Mouse (Mus musculus) heart, postnatal 14 days (tissue): Measurements from ENCODE around the gene Nfkb1. TPM values are rescaled to one million over a fixed set of nuclear protein-coding genes. Genes with fewer than 3 reads are reported as not detected.

Source experiments
- DNase-seq, 2 experiments: peaks; one replicate each; pipeline ENCODE4 v3.0.0; 2021 to 2022
- intact Hi-C: fragments of 180-260 bp; cut with DNase I; formaldehyde crosslinking; loops from one replicate; pipeline ENCODE4 v1.15.1; 2025
- total RNA-seq, 2 experiments: library from RNA; stranded (reverse); gene quantifications; 2 replicates each; pipeline ENCODE4 v1.2.3; 2021

Nfkb1 gene
- total RNA-seq, 2 experiments from 2014 or later = 44.1 to 45.4 TPM

DNA sequence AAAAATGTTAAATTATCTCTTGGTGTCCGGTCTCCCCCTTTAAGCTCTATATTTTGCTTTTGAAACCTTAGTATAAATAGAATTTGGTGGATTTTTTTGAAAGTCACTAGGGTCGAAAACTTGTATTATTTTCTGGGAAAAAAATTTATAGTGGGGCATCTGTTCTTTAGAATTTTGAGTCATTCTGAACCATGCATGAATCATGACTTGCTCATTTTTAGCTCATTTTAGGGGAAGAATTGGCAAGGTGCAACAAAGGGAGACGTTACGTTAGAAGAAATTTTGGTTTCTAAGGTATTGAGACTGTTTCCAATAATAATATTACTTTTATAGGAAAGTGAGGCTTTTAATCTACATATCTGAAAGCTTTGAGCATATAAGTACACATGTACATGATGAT is 20.3 kb upstream of the Nfkb1 start:
- intact Hi-C loops = loop anchor here (5.0 kb wide), 2 partner anchors 109 to 154 kb away; no protein-coding TSS in a partner anchor
- DNase-seq = no peak

GRCm38 (mm10) chr3:135711040-135711570 is 19.8 kb upstream of the Nfkb1 start:
- intact Hi-C loops = loop anchor here (5.0 kb wide), 2 partner anchors 109 to 154 kb away; no protein-coding TSS in a partner anchor
- DNase-seq = no peak

- no peak for DNase-seq
- intact Hi-C loops = no loop called here
These were observed 12.0 kb upstream of the Nfkb1 start for GRCm38 (mm10) chr3:135703307-135703706.

GRCm38 (mm10) chr3:135702658-135703057 is 11.3 kb upstream of the Nfkb1 start:
- DNase-seq = no peak
- intact Hi-C loops = no loop called here

DNA sequence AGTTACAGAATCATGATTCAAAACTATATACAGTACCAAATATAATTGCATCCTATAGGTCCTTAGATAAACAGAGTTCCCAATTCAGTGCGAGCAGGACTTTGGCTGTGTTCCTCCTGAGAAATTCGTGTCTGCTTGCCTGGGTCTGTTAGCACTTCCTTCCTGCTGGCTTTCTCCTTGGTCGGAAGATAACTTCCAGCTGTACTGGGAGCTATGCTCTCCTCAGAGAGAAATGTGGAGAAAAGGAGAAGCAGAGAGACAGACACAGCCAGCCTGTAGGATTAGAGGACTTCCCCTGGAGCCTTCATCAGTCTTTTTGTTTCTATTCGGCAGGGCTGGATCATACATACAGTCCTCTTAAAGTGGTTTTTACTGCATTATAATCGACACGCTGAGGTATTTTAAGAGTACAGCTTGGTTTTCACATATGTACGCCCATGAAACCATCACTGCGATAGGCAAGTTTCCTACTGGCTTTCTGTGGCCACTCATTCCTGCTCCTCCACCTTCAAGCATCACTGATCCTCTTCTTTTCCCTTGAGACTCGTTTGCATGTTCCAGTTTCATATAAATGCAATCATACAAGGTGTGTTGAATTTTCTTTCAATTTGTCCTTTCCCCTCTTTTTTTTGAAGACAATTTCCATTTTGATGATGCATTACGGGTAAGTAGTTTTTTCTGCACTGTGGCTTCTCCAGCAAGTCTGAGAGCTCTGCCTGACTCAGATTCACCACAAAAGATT is 8.3 kb upstream of the Nfkb1 start:
- DNase-seq = peak in 1 of 2 experiments; percentile 37
- intact Hi-C loops = no loop called here

- intact Hi-C loops = no loop called here
These were observed 7.2 kb upstream of the Nfkb1 start for GRCm38 (mm10) chr3:135698466-135698975.

GRCm38 (mm10) chr3:135696262-135696661 is 4.9 kb upstream of the Nfkb1 start:
- DNase-seq = no peak
- intact Hi-C loops = no loop called here

More at GRCm38 (mm10) chr3:135698466-135698975, 7.2 kb upstream of the Nfkb1 start:
- DNase-seq = no peak

GRCm38 (mm10) chr3:135692999-135693398 is 1.7 kb upstream of the Nfkb1 start:
- no peak for DNase-seq
- intact Hi-C loops = loop anchor here (5.0 kb wide), 3 partner anchors 56 to 256 kb away; partner anchors contain the start of gene Ube2d3

- DNase-seq = peak; percentile 65 to 70
- intact Hi-C loops = loop anchor here (5.0 kb wide), 3 partner anchors 53 to 253 kb away; partner anchors contain the start of gene Ube2d3
These were observed 668 bp downstream of the Nfkb1 start for GRCm38 (mm10) chr3:135690568-135691190.

- DNase-seq = no peak
- intact Hi-C loops = loop anchor here (2.0 to 5.0 kb wide), 4 partner anchors 19 to 253 kb away; partner anchors contain the start of gene Ube2d3
These were observed 1.4 kb downstream of the Nfkb1 start for GRCm38 (mm10) chr3:135689773-135690567.

DNA sequence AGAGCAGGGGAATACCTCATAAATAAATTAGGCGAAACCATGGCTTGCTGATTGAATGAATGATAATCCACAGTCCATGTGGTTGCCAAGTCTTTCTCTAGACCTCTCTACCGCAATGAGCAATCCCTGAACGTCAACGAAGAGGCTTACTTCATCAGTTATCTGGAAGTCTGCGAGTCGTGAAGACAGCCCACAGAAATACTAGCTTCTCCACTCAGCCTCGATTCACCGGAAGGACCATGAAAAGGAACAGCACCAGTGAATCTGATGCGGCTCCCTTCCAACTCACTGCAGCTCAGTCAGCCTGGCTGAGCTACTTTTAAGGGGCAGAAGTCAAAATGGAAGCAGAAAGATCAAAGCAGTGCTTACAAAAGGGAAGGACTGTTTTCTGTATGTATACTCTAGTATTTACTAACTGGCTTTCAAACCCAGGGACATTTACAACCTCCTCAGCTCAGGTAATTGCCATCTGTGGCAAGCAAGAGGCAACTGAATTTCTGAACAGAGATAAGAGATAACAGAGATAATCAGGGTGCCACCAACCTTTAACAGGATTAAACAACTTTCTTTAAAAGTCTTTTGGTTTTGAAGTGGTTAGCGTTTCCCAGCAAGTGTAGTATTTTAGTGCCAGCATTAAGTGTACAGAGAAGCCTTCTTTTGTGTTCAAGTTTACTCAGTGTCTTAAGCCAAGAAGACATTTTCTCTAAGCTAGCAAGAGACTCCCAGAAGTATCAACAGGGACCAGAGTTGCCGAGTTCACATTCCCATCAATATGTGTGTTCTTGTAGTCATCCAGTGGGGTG is 2.2 kb downstream of the Nfkb1 start:
- intact Hi-C loops = loop anchor here (2.0 kb wide), 1 partner anchor 18 kb away; no protein-coding TSS in a partner anchor
- no peak for DNase-seq

GRCm38 (mm10) chr3:135687965-135688364 is 3.4 kb downstream of the Nfkb1 start:
- no peak for DNase-seq
- intact Hi-C loops = loop anchor here (2.0 kb wide), 1 partner anchor 17 kb away; no protein-coding TSS in a partner anchor

DNA sequence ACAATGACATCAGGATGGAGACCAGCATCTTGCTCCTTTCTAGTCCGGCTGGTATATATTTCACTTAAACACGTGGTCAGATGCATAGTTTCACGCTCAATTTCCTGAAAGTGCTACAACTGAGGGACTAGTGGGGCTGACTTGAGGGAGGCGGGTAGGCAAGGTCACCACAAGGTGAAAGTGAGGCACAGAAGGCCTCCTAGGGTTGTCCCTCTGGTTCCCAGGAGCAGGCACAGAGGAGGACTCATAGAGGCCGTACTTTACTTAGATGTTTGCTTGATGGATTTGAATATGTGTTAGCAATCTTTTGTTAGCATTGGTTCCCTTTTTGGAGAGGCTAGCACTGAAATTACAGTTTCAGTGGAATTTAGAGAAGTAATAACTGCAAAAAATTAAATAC is 4.9 kb downstream of the Nfkb1 start:
- DNase-seq = no peak
- intact Hi-C loops = no loop called here

- no peak for DNase-seq
- intact Hi-C loops = no loop called here
These were observed 8.1 kb downstream of the Nfkb1 start for GRCm38 (mm10) chr3:135683275-135683674.

- intact Hi-C loops = no loop called here
- no peak for DNase-seq
These were observed 9.1 kb downstream of the Nfkb1 start for GRCm38 (mm10) chr3:135682240-135682639.

- no peak for DNase-seq
- intact Hi-C loops = no loop called here
These were observed 10.0 kb downstream of the Nfkb1 start for GRCm38 (mm10) chr3:135681272-135681783.

DNA sequence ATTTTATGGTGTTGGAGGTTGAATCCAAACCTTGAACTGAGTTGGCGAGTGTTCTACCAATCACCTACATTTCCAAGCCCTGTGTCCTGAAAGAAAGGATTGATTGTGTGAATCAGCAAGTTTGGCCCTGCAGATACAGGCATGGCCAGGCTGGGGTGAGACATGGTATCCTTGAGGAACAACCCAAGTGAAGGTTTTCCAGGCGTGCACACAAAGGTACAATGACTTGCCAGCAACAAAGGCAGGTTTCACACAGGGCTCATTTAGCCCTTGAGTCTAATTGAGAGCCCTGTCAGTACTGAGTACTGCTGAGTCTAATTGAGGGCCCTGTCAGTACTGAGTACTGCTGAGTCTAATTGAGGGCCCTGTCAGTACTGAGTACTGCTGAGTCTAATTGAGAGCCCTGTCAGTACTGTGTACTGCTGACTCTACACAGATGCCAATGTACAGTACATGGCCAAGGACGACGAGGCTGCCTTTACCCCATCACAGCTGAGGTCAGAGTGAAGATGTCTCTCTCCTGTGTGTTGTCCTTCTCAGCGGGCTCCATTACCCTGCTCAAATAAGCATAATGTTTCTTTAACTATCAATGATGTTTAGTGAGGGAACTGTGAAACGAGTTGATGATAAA is 11.0 kb downstream of the Nfkb1 start:
- DNase-seq = no peak
- intact Hi-C loops = no loop called here

DNA sequence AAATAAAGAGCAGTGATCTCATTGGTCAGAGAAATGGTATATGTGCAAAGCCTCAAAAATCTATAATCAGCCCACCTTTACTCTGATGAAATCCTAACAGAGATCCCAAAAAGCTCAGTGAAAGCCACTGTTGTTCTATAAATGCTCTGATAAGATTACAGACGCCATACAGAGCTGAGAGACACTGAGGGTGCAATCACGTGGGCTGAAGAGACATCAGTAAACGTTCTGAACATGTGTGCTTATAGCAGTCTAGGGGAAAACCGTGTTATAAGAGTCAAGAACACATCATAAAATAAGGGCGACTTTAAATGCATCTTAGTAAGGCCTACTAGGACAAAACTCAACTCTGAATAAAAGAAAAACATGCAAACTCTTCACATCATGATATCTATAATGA is 14.3 kb downstream of the Nfkb1 start:
- DNase-seq = no peak
- intact Hi-C loops = no loop called here

GRCm38 (mm10) chr3:135676364-135676763 is 15.0 kb downstream of the Nfkb1 start:
- intact Hi-C loops = no loop called here
- DNase-seq = no peak
